Mouse (Mus musculus) liver (tissue): Measurements from ENCODE around the gene Mymx.
"Not testable (repeated sequence)": the region's sequence is repeated elsewhere in the genome, so short reads cannot be mapped to it uniquely, and the experiment has no call there.

Experiments
- DNase-seq: peaks from one replicate; pipeline ENCODE4 v3.0.0-alpha.2; 2020; ENCODE audit warnings: mixed read lengths

Mymx gene

GRCm38 (mm10) chr17:45601877-45602304, at the start of gene Mymx:
Gene Mymx (minus strand): TSS chr17:45602102.
- peak; percentile 58 for DNase-seq

GRCm38 (mm10) chr17:45644185-45644584, 42.3 kb upstream of the Mymx start:
- no peak for DNase-seq

DNA sequence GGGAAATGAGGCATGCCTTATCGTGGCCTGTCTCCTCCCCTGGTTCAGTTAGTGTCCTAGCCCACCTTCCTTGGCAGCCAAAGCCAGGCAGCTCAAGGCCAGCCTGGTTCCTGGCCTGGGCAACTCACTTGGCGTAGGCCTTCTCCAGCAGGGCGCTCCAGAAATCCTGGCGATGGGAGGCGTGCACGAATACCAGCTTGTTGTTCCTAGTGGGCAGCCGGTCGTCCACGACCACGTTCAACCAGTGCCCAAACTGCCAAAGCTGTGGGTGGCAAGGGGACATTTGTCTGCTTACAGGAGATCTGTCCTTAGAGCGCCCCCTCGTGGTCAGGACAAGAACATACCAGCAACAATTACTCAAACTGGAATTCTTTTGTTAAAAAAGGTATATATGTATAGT, 40.8 kb upstream of the Mymx start:
- peak; percentile 77 for DNase-seq

DNA sequence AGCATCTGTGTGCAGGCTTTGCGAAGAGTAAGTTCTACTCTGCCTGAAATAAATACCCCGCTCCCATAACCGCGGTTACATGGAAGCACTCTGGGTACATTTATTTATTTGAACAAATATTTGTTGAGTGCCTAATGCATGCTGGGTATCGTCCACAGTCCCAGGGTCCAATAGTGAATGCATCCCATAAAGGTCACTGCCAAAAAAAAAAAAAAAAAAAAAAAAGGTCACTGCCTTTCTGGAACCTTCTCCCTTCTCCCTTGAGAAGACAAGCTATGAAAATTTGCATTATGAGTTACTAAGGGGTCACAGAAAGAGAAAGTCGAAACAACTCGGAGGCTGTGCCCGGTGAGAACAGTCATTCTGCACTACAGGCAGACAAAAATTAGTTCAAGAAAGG, 40.1 kb upstream of the Mymx start:
- DNase-seq, result no peak

GRCm38 (mm10) chr17:45638596-45639295, 36.8 kb upstream of the Mymx start:
- no peak for DNase-seq

DNA sequence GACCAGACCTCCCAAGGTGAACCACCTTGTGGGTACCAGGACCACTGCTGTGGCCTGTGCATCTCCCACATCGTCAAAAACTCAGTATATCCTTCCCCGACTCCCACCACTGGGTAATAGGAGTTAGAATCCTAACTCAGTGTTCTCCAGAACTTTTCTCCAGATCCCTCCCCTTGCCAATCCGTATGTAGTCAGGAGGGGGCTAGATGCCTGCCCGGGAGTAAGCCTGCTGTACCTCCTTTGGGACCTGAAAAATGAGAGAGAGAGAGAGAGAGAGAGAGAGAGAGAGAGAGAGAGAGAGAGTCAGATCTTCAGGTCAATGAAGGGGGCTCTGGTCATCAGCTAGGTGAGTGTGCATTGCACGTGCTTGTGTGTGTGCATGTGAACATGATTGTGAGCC, 32.1 kb upstream of the Mymx start:
- DNase-seq, result no peak

DNA sequence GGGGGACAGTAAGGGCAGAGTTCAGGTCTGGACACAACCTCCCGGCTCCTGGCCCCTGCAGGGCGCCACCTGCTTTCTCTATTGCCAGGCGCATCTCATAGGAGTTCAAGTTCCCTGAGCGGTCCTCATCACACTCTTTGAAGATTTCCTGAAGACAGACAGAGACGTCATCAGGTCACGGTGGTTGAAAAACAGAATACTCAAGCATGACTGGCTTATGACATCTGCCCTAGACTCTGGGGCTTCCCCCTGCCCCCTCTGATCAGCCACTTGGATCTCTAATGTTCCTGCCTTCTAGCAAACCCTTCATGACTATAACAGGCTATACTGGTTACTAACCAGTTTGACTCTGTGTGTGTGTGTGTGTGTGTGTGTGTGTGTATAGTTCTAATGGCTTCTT, 30.0 kb upstream of the Mymx start:
- no peak for DNase-seq

DNA sequence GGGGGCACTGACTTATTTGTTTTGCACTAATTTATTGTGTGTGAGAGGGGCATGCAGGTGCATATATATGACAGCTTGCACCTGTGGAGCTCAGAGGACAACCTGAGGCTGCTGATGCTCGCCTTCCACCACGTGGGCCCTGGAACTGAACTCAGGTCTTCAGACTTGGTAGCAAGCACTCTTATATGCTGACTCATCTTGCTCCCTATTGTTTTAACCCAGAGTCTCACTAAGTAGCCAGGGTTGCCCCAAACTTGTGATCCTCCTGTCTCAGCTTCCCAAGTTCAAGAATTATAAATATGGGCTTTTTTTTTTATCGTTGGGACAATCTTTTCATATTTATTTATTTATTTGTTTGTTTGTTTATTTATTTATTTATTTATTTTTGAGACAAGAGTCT, 29.1 kb upstream of the Mymx start:
- no peak for DNase-seq

- DNase-seq, result peak; percentile 67
Observed at GRCm38 (mm10) chr17:45629861-45630694, 28.2 kb upstream of the Mymx start.

DNA sequence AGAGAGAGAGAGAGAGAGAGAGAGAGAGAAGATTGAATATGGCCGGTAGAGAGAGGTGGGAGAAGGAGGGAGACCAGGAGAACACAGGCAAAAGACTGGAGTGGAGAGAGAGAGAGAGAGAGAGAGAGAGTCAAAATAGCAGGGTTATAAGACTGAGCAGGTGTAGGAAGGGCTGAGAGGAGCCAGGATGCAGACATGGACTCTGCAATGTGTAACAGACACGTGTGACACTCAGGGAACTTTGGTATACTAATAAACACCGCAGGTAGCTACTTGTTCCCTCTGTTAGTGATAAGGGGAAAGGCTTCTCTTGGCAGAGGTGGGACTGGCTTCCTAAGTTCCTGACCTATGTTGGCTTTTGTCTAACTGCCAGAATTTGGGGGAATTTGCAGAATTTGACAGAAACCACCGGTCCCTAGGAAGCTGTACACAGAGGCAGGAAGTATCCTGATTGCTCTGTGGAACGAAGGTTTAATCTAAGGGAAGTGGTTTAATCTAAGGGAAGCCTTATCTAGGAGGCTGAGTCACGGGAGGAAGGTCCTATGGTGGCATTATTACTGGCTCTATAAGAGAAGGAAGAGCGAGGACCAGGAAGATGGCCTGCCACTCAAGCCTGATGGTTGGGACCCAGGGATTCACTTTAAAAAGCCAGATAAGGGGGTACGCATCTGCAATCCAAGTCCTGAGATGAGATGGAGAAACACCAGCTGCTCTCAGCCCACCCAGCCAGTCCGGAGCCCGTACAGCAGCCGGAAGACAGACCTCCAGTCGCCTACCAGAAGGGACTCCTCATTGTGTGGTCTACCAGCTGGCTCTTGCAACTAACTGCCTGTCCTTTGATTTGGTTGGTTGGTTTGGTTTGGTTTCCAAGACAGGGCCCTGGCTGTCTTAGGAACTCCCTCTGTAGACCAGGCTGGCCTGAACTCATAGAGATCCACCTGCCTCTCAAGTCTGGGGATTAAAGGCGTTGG, 27.3 kb upstream of the Mymx start:
- DNase-seq, result no peak

- DNase-seq, result no peak
Observed at GRCm38 (mm10) chr17:45628160-45628559, 26.3 kb upstream of the Mymx start.

DNA sequence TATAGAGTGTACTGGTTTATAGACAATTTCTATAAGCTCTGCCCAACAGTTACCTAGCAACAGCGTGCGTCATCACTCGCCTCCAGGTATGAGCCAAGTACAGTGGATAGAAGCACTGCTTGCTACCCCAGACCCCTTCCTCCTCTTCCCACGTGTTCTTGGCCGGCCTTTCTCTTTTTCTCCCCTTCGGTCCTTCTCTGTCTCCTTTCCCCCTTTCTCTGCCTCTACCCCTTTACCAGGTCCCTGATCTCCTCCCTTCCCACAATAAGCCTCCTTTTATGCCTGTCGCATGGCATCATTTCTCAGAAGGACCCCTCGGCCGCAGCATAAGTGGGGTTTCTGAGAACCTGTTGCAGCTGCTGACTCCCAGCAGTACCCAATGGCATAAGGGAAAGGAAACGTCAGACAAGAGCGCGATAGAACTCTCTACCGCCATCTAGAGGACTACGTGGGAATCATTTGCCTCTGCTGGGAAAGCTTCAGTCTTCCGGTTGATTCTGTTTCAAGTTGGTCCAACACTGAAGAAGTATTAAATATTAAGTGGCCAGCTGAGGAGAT, 24.8 kb upstream of the Mymx start:
- DNase-seq, result peak; percentile 72

DNA sequence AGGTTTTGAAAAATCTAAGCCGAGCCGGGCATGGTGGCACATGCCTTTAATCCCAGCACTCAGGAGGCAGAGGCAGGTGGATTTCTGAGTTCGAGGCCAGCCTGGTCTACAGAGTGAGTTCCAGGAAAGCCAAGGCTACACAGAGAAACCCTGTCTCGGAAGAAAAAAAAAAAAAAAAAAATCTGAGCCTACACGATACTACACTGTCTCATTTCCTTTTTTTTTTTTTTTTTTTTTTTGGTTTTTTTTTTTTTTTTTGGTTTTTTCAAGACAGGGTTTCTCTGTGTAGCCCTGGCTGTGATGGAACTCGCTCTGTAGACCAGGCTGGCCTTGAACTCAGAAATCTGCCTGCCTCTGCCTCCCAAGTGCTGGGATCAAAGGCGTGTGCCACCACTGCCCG, 21.5 kb upstream of the Mymx start:
- DNase-seq, result not testable (repeated sequence)

DNA sequence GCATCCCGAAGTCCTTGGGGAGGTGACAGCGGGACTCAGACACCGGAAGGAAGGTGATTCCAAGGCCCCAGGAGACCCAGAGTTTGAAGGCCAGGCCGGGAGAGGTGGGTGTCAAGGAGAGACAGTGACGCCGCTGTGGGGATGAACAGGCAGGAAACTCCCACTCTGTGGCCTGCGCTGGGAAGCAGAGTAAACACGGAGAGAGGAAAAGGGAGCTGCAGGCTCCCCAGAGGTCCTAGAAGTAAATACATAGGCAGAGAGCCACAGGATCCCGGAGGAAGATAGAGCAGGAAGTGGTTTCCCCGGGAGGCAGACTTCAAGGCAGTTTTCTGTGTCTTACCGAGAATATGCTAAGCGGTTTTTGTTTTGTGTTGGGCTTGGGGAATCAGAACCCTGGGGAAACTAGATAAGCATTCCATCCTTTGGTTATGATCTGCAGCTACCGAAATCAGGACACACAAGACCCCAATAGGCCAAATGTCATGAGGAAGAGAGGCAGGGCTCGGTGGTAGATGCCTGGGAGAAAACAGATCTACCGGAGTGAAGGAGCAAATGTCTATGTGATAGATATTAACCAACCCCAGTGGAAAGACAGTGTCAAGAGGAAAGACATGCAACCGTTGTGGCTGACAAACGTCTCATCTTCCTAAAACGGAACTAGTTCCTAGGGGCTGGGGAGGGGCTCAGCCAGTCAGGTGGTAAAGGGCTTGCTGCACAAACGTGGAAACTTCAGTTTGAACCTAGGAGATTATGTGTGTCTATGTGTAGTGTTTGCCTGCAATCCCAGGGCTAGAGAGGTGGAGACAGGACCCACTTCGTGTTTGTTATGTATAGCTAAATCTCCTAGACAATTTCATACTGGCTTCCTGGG, 17.7 kb upstream of the Mymx start:
- peak; percentile 46 for DNase-seq

- peak; percentile 53 for DNase-seq
Observed at GRCm38 (mm10) chr17:45618941-45619385, 17.1 kb upstream of the Mymx start.

- no peak for DNase-seq
Observed at GRCm38 (mm10) chr17:45617655-45618054, 15.8 kb upstream of the Mymx start.

DNA sequence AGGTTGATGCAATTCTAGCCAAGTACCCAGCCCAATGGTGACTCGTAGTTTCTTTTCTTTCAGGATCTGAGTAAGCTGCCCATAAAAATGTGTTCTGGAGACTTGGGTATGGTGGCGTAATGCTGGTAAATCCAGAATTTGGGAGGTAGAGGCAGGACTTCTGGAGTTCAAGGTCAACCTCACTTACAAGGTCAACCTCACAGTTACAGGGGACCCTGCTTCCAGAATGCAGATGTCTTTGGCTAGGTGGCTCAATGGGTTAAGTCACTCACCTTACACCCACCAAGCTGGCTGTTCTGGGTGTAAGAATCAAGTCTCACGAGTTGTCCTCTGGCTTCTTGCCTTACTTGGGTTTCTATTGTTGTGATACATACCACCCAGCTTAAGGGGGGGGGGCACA, 14.8 kb upstream of the Mymx start:
- DNase-seq, result no peak

- DNase-seq, result no peak
Observed at GRCm38 (mm10) chr17:45616046-45616650, 14.2 kb upstream of the Mymx start.

DNA sequence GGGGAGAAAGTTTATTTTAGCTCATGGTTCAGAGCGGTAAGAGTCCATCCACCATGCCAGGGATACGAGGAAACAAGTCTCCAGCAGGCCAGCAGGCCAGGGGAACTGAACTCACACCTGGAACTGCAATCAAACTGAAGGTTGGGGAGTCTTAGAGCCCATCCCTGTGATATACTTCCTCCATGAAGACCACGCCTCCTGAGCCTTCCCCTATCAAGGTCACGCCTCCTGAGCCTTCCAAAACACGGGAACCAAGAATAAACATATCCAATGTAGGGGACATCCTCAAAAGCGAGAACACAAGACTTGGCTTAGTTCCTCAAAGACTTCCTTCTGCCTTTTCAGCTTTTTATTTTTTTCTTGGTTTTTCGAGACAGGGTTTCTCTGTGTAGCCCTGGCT, 11.0 kb upstream of the Mymx start:
- peak; percentile 30 for DNase-seq

GRCm38 (mm10) chr17:45612008-45612407, 10.1 kb upstream of the Mymx start:
- DNase-seq, result no peak
